Mouse (Mus musculus) spleen, adult 2 months (tissue): ENCODE measurements around the gene Fbxo9.

ENCODE experiments used
- CTCF ChIP-seq: fragments of 200-500 bp; IDR thresholded peaks from 2 replicates; pipeline ENCODE4 v1.5.1; 2011; ENCODE audit warnings: mild to moderate bottlenecking, inconsistent platforms; ENCODE audit not compliant: insufficient read depth, insufficient read length, insufficient replicate concordance; ENCODE audit errors: extremely low read depth
- POLR2A ChIP-seq: fragments of 200-500 bp; IDR thresholded peaks from 2 replicates; pipeline ENCODE4 v1.6.1; 2011; ENCODE audit warnings: low read depth, low read length, inconsistent platforms

DNA sequence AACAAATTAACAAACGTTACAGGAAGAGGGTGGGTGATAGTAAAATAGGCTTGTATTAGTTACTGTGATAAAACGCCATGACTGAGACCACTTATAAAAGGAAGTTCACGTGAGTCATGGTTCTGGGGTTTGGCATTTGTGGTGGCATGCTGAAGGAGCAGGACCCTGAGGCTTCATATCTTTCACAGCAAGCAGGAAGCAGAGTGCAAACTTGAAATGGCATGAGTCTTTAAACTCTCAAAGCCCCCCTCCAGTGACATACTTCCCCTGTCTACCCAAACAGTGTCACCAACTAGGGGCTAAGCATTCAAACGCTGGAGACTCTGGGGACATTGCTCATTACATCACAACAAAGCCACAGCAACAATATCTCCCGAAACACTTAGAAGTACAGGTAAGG lies 7.9 kb downstream of the Fbxo9 start:
- TF ChIP-seq CTCF (no peak), POLR2A (no peak)
